Mouse (Mus musculus) thymus, adult 2 months (tissue): Measurements from ENCODE around the gene Mapkap1.

Experiments
- CTCF ChIP-seq: fragments of 200-500 bp; IDR thresholded peaks from 2 replicates; pipeline ENCODE4 v1.5.1; 2012; ENCODE audit warnings: mild to moderate bottlenecking, control low read depth, low read length, moderate library complexity, borderline replicate concordance; ENCODE audit not compliant: control insufficient read depth, poor library complexity, insufficient read depth; ENCODE audit errors: extremely low read depth
- POLR2A ChIP-seq: fragments of 200-500 bp; IDR thresholded peaks from 2 replicates; pipeline ENCODE4 v1.6.1; 2012; ENCODE audit warnings: mild to moderate bottlenecking, low read length, control low read depth, moderate library complexity; ENCODE audit not compliant: control insufficient read depth, poor library complexity, insufficient read depth; ENCODE audit errors: extremely low read depth

GRCm38 (mm10) chr2:34473775-34474174 is 67.2 kb downstream of the Mapkap1 start:
- TF ChIP-seq CTCF (no peak), POLR2A (no peak)
